Mouse (Mus musculus) liver, adult 2 months (tissue): ENCODE data around the gene Entpd3. TPM values are rescaled to one million over a fixed set of nuclear protein-coding genes. Genes with fewer than 3 reads are reported as not detected.

Experiments used
- DNase-seq: peaks from one replicate; pipeline ENCODE4 v3.0.0-alpha.2; 2011; ENCODE audit warnings: low read depth, low spot score; ENCODE audit errors: extremely low read depth
- H3K27ac ChIP-seq: fragments of 200-500 bp; replicated peaks from 2 replicates; pipeline ENCODE4 v1.5.1; 2012; ENCODE audit warnings: low read depth, mild to moderate bottlenecking, control low read depth, inconsistent platforms, low read length; ENCODE audit not compliant: insufficient read depth
- H3K27me3 ChIP-seq: fragments of 200-500 bp; 2 replicates; pipeline ENCODE4 v1.6.1; 2012; ENCODE audit warnings: mild to moderate bottlenecking, moderate library complexity, low read length, inconsistent platforms; ENCODE audit not compliant: control insufficient read depth, insufficient read depth
- H3K36me3 ChIP-seq: fragments of 200-500 bp; 2 replicates; pipeline ENCODE4 v1.6.1; 2012; ENCODE audit warnings: low read length, inconsistent platforms; ENCODE audit not compliant: control insufficient read depth, insufficient read depth
- H3K4me1 ChIP-seq: fragments of 200-500 bp; 2 replicates; pipeline ENCODE4 v1.6.1; 2011; ENCODE audit warnings: low read length; ENCODE audit not compliant: control insufficient read depth, insufficient read depth
- H3K4me3 ChIP-seq: fragments of 200-500 bp; 2 replicates; pipeline ENCODE4 v1.5.1; 2011; ENCODE audit warnings: low read depth, mild to moderate bottlenecking, control low read depth, low read length, moderate library complexity; ENCODE audit not compliant: insufficient read depth
- H3K79me2 ChIP-seq: fragments of 200-500 bp; 2 replicates; pipeline ENCODE4 v1.6.1; 2012; ENCODE audit warnings: inconsistent platforms, mild to moderate bottlenecking, low read length, moderate library complexity; ENCODE audit not compliant: control insufficient read depth, insufficient read depth
- H3K9ac ChIP-seq: fragments of 200-500 bp; 2 replicates; pipeline ENCODE4 v1.6.1; 2012; ENCODE audit warnings: low read depth, mild to moderate bottlenecking, control low read depth, inconsistent platforms, low read length
- CTCF ChIP-seq: fragments of 200-500 bp; IDR thresholded peaks from 2 replicates; pipeline ENCODE4 v1.5.1; 2011; ENCODE audit warnings: low read depth, low read length, control low read depth
- POLR2A ChIP-seq: fragments of 200-500 bp; IDR thresholded peaks from 2 replicates; pipeline ENCODE4 v1.6.1; 2011; ENCODE audit warnings: low read length, control low read depth; ENCODE audit not compliant: insufficient read depth; ENCODE audit errors: extremely low read depth
- WGBS: fragments of 180-500 bp; shearing (Covaris S2); methylation state at CpG from one replicate; pipeline ENCODE4 v1.1.7; 2018; 5-methylcytosine and 5-hydroxymethylcytosine counted together
- polyA plus RNA-seq: library from polyadenylated mRNA; depleted of rRNA; stranded (reverse); fragments of >200 nt; gene quantifications from 2 replicates; pipeline ENCODE4 v1.2.3, GENCODE M21; 2012
- total RNA-seq: library from RNA; depleted of rRNA; stranded (reverse); fragments of >200 nt; gene quantifications from 2 replicates; pipeline ENCODE4 v1.2.3, GENCODE M21; 2014

The Entpd3 gene
- total and polyA plus RNA-seq, 2 experiments = not detected

DNA sequence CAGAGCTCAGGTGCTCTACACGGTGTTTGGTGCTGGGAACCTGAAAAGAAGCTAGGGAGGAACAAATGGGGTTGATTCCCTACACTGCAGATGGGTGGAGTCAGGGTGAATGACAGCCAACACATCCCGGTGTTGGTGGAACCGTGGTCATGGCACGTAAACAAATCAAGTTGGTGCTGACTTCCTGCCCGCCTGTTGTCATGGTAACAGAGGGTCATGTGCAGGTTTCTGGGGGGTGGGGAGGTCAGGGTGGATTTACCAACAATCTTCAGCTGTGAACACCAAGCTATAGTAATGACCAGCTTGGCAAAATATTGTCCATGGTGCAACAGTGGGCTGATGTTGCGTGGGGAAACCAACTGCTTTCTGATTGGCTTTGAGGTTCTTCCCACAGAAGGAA is 39.1 kb downstream of the Entpd3 start:
- Histone ChIP-seq H3K36me3 (peaks cover 12% of the 10 kb centered on the region; the same call in 1 of the 2 replicates), H3K4me1 (peaks cover 11% of the 10 kb centered on the region), H3K27ac (no peak overlapping the region), H3K27me3 (no peaks in the 10 kb centered on the region), H3K9ac (no peak overlapping the region), H3K4me3 (no peak overlapping the region), H3K79me2 (no peaks in the 10 kb centered on the region)
- no peak for DNase-seq
- no peak for TF ChIP-seq CTCF
- TF ChIP-seq POLR2A = no peak
- 37% methylated on average over 6 of the region's 6 CpGs for WGBS

DNA sequence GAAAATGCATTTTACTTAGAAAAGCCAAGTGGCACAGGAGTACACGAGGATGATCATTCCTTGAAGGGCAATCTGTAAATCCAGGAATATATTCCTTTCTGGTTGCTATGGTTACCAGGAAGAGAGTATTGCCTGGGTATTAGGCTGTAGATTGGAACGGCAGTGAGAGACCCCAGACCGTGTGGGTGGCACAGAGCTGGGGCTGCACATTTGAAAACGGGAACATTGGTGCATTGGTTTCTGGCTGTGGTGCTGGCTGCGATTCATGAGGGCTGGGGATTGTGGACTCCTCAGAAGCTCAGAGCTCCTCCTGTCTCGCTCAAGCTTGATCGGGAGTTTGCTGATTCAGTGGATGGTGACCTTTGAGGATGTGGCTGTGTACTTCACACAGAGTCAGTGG is 40.2 kb downstream of the Entpd3 start:
- TF ChIP-seq POLR2A = no peak
- no peak for TF ChIP-seq CTCF
- Histone ChIP-seq H3K36me3 (peaks cover 4% of the 10 kb centered on the region; the same call in 1 of the 2 replicates), H3K4me3 (no peak overlapping the region), H3K27ac (no peak overlapping the region), H3K9ac (no peak overlapping the region), H3K4me1 (peaks cover 11% of the 10 kb centered on the region), H3K27me3 (no peaks in the 10 kb centered on the region), H3K79me2 (no peaks in the 10 kb centered on the region)
- WGBS = 81% methylated on average over 7 of the region's 7 CpGs
- no peak for DNase-seq

DNA sequence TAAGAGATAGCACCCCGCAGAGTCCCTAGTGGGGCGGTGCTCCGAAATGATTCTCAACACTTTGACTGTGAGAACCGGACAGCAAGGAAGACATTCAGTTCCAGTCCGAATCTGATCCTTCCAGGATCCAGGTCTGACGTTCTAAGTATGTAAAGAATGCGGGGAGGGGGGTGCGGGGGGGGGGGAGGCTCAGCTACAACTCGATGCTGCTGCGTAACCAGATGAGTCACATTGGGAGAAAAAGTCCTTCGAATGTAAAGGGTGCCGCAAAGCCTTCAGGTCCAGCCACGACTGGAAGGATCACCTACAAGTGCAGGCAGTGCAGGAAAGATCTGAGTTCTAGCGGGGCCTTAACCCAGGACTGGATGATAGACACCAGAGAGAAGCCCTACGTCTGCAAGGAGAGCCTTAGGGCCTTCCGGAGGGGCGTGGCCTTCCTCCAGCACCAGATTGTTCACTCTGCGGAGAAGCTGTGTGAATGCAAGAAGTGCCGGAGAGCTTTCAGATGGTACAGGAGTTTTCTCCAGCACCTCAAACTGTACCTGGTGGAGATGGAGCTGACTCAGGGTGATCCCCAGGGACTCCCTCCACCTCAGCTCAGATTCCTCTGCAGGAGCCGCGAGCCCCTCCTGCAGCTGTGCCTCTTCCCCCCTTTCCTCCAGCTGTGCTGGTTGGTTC is 42.5 kb downstream of the Entpd3 start:
- peaks cover 11% of the 10 kb centered on the region for H3K4me1 ChIP-seq
- no peaks in the 10 kb centered on the region for H3K27me3 ChIP-seq
- no peaks in the 10 kb centered on the region for H3K36me3 ChIP-seq
- H3K4me3 ChIP-seq = peak overlapping the region; percentile 24
- H3K79me2 ChIP-seq = no peaks in the 10 kb centered on the region
- H3K27ac ChIP-seq = no peak overlapping the region
- peak overlapping the region; percentile 30 for H3K9ac ChIP-seq
- TF ChIP-seq CTCF (no peak), POLR2A (no peak)
- 40% methylated on average over 21 of the region's 21 CpGs for WGBS
- peak; percentile 10 for DNase-seq

DNA sequence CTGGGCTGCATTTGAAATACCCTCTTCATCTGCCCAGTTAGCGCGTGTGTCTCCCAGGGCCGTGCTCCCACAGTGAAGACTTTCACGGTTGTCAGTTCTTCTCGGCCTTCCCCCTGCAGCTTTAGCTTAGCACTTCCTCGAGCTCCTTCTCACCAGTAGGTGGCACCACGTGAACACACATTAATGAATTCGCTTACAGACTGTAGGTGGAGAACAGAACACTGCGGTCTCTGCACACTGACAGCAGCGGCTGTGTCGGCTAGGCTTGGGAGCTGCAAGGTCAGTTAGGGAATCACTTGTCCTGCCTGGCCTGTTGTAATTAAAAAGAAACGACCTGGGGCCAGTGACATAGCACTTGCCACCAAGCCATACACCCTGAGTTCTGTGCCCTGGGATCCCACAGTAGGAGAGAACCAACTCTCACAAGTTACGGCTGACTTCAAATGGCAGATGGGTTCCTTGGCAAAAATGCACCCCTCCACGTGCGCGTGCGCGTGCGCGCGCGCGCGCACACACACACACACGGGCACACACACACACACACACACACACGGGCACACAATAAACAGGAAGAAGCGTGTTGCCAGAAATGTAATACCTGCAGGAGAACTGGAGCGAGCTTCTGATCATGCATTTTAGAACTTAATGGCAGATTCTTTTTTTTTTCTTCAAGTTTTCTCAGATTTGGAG is 43.1 kb downstream of the Entpd3 start:
- peak; percentile 80 for TF ChIP-seq CTCF
- TF ChIP-seq POLR2A = no peak
- H3K9ac ChIP-seq = peak overlapping the region; percentile 30
- H3K36me3 ChIP-seq = no peaks in the 10 kb centered on the region
- H3K79me2 ChIP-seq = no peaks in the 10 kb centered on the region
- H3K27ac ChIP-seq = peak overlapping the region; percentile 50
- 3% methylated on average over 28 of the region's 28 CpGs for WGBS
- DNase-seq = peak; percentile 88
- H3K4me1 ChIP-seq = peaks cover 8% of the 10 kb centered on the region
- peak overlapping the region; percentile 24 for H3K4me3 ChIP-seq
- H3K27me3 ChIP-seq = no peaks in the 10 kb centered on the region

DNA sequence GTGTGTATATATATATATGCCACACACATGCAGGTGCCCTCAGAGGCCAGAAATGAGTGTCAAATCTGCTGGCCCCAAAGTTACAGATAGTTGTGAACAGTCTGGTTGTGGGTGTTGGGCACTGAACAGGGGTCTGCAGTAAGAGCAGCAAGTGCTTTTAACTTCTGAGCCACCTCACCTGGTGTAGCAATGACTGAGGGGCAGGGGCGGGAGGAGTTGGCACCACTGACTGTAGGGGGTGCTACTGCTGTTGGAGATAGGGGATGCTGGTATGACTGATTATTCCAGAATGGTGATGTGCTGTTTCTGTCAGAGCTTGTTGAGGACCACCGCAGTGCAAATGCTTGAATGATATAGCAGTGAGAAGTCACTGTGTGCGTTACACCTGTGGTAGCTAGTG is 43.7 kb downstream of the Entpd3 start:
- Histone ChIP-seq H3K36me3 (no peaks in the 10 kb centered on the region), H3K79me2 (no peaks in the 10 kb centered on the region), H3K27ac (no peak overlapping the region), H3K9ac (0 out of 2 replicates have a peak overlapping the region, but pooled peaks have one; percentile 21), H3K27me3 (no peaks in the 10 kb centered on the region), H3K4me1 (peaks cover 4% of the 10 kb centered on the region), H3K4me3 (no peak overlapping the region)
- TF ChIP-seq CTCF (no peak), POLR2A (no peak)
- 91% methylated on average over 3 of the region's 3 CpGs for WGBS
- DNase-seq = no peak

DNA sequence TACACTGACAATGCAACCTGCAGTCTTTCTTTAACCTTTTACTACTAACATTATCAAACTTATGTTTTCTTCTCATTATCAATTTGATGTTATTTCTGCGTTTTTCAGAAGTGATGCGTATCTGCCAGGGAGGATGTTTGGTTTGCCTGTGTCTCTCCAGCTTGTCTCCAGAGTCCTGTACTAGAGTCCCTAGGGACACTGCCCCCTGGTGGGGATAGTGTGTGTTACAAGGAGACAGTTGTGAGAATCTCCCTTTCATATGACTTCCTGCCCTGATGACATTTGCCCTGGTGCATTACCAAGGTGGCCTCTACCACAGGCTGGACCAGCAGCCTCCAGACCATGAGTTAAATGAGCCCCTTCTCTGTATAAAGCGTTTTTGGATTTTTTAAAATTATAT is 46.9 kb downstream of the Entpd3 start:
- Histone ChIP-seq H3K79me2 (no peaks in the 10 kb centered on the region), H3K36me3 (no peaks in the 10 kb centered on the region), H3K9ac (no peak overlapping the region), H3K4me1 (peaks cover 4% of the 10 kb centered on the region), H3K27me3 (no peaks in the 10 kb centered on the region), H3K4me3 (no peak overlapping the region), H3K27ac (no peak overlapping the region)
- TF ChIP-seq POLR2A = no peak
- TF ChIP-seq CTCF = peak; percentile 71
- 11% methylated on average over 3 of the region's 3 CpGs for WGBS
- DNase-seq = peak; percentile 67
